Mouse (Mus musculus): ENCODE data around the gene Myh4. TPM values are rescaled to one million over a fixed set of nuclear protein-coding genes. Genes with fewer than 3 reads are reported as not detected.

The Myh4 gene
- polyA plus RNA-seq (2017; shearing (Covaris generic)), result under 1 TPM in 1 of 2 experiments, not detected in 1; 0.23 TPM

GRCm38 (mm10) chr11:67237481-67238079, at the start of gene Myh4:
Gene Myh4, plus strand, starts transcription at chr11:67238029.

GRCm38 (mm10) chr11:67199752-67200151, 38.1 kb upstream of the Myh4 start, which contains the start of gene Myh1:
Gene Myh1, plus strand, starts transcription at chr11:67200052.

GRCm38 (mm10) chr11:67276601-67277174, 38.9 kb downstream of the Myh4 start, which contains the start of gene Myh8:
Gene Myh8, plus strand, starts transcription at chr11:67277124.

Other genes starting within 250 kb of the Myh4 start
- under 1 TPM; 0.27 to 0.72 TPM for gene Tmem220, start 212.9 kb upstream of the Myh4 start, polyA plus RNA-seq (2017; shearing (Covaris generic))
- 10 to 100 TPM; 50.2 to 55.1 TPM for gene Adprm, start 185.4 kb upstream of the Myh4 start, polyA plus RNA-seq (2017; shearing (Covaris generic))
- 10 to 100 TPM; 10.2 to 12.4 TPM for gene Sco1, start 185.4 kb upstream of the Myh4 start, polyA plus RNA-seq (2017; shearing (Covaris generic))
- gene Myh3, start 159.7 kb upstream of the Myh4 start, polyA plus RNA-seq (2017; shearing (Covaris generic)), result under 1 TPM; 0.10 to 0.44 TPM
- under 1 TPM in 1 of 2 experiments, not detected in 1; 0.47 TPM for gene Myh2, start 67.0 kb upstream of the Myh4 start, polyA plus RNA-seq (2017; shearing (Covaris generic))
- gene Myh1, start 38.0 kb upstream of the Myh4 start, polyA plus RNA-seq (2017; shearing (Covaris generic)), result under 1 TPM in 1 of 2 experiments, not detected in 1; 0.12 TPM
- gene Myh8, start 39.1 kb downstream of the Myh4 start, polyA plus RNA-seq (2017; shearing (Covaris generic)), result under 1 TPM in 1 of 2 experiments, not detected in 1; 0.50 TPM
- not detected for gene Myh13, start 83.6 kb downstream of the Myh4 start, polyA plus RNA-seq (2017; shearing (Covaris generic))
- under 1 TPM; 0.64 to 0.68 TPM for gene Gas7, start 217.4 kb downstream of the Myh4 start, polyA plus RNA-seq (2017; shearing (Covaris generic))

Measured in activated CD4-positive, CD25-positive, alpha-beta regulatory T cell (primary cell).